Mouse (Mus musculus): ENCODE data around the gene Fam129b. TPM values are rescaled to one million over a fixed set of nuclear protein-coding genes. Genes with fewer than 3 reads are reported as not detected.

Fam129b gene
- polyA plus RNA-seq, 2 experiments = 2.7 to 5.9 TPM

GRCm38 (mm10) chr2:32895606-32896106, 19.7 kb downstream of the Fam129b start:
- no peak overlapping the region for H3K27ac ChIP-seq
- no peaks in the 10 kb centered on the region for H3K36me3 ChIP-seq (replicated peaks; ENCODE audit: control insufficient read depth, insufficient read depth, low read depth)
- DNase-seq (ENCODE audit: low read depth in 3 of 3, low spot score in 3 of 3) (no peak), ATAC-seq (ENCODE audit: insufficient read depth) (no peak)
- H3K9ac ChIP-seq (replicated peaks) = no peak overlapping the region
- no peak overlapping the region for H3K4me3 ChIP-seq (ENCODE audit: insufficient read depth in 1 of 2, low read depth in 2 of 2, low read length in 2 of 2)
- H3K27me3 ChIP-seq (ENCODE audit: control insufficient read depth, insufficient read depth, low read length) = no peaks in the 10 kb centered on the region
- H3K4me1 ChIP-seq (replicated peaks; ENCODE audit: control insufficient read depth in 2 of 2, insufficient read depth in 2 of 2, low read length in 1 of 2) = peaks cover 13 to 33% of the 10 kb centered on the region in 2 experiments
- no peaks in the 10 kb centered on the region for H3K9me3 ChIP-seq (ENCODE audit: control insufficient read depth, low read length)
- whole genome bisulfite sequencing (ENCODE audit: insufficient replicate concordance) = 68% methylated on average over 8 of the region's 8 CpGs
- no peak overlapping the region for H3K4me2 ChIP-seq (ENCODE audit: low read depth)
- TF ChIP-seq CTCF (IDR thresholded peaks at IDR 0.05; ENCODE audit: low read depth) (no peak), EP300 (IDR thresholded peaks at IDR 0.05; ENCODE audit: low read depth) (no peak)

- Histone ChIP-seq H3K9me3 (ENCODE audit: control insufficient read depth, low read length) (no peaks in the 10 kb centered on the region), H3K36me3 (replicated peaks; ENCODE audit: control insufficient read depth, insufficient read depth, low read depth) (no peaks in the 10 kb centered on the region), H3K27ac (no peak overlapping the region), H3K4me1 (replicated peaks; ENCODE audit: control insufficient read depth in 2 of 2, insufficient read depth in 2 of 2, low read length in 1 of 2) (peaks cover 8 to 24% of the 10 kb centered on the region in 2 experiments), H3K4me3 (ENCODE audit: insufficient read depth in 1 of 2, low read depth in 2 of 2, low read length in 2 of 2) (no peak overlapping the region), H3K9ac (replicated peaks) (no peak overlapping the region), H3K27me3 (ENCODE audit: control insufficient read depth, insufficient read depth, low read length) (no peaks in the 10 kb centered on the region), H3K4me2 (ENCODE audit: low read depth) (no peak overlapping the region)
- WGBS (ENCODE audit: insufficient replicate concordance) = 63% methylated on average over 10 of the region's 10 CpGs
- DNase-seq (ENCODE audit: low read depth in 3 of 3, low spot score in 3 of 3) (no peak), ATAC-seq (ENCODE audit: insufficient read depth) (no peak)
- TF ChIP-seq CTCF (IDR thresholded peaks at IDR 0.05; ENCODE audit: low read depth) (no peak), EP300 (IDR thresholded peaks at IDR 0.05; ENCODE audit: low read depth) (no peak)
Measured at GRCm38 (mm10) chr2:32896507-32897147, 20.7 kb downstream of the Fam129b start.

- Histone ChIP-seq H3K4me3 (ENCODE audit: insufficient read depth in 1 of 2, low read depth in 2 of 2, low read length in 2 of 2) (no peak overlapping the region), H3K4me2 (ENCODE audit: low read depth) (no peak overlapping the region), H3K36me3 (replicated peaks; ENCODE audit: control insufficient read depth, insufficient read depth, low read depth) (no peaks in the 10 kb centered on the region), H3K27ac (no peak overlapping the region), H3K9ac (replicated peaks) (no peak overlapping the region), H3K9me3 (ENCODE audit: control insufficient read depth, low read length) (no peaks in the 10 kb centered on the region), H3K27me3 (ENCODE audit: control insufficient read depth, insufficient read depth, low read length) (no peaks in the 10 kb centered on the region), H3K4me1 (replicated peaks; ENCODE audit: control insufficient read depth in 2 of 2, insufficient read depth in 2 of 2, low read length in 1 of 2) (peaks cover 3 to 22% of the 10 kb centered on the region in 2 experiments)
- no peak for TF ChIP-seq CTCF (IDR thresholded peaks at IDR 0.05; ENCODE audit: low read depth)
- TF ChIP-seq EP300 (IDR thresholded peaks at IDR 0.05; ENCODE audit: low read depth) = no peak
- ATAC-seq (ENCODE audit: insufficient read depth) = no peak
- no peak for DNase-seq (ENCODE audit: low read depth in 3 of 3, low spot score in 3 of 3)
- WGBS (ENCODE audit: insufficient replicate concordance) = 69% methylated on average over 7 of the region's 7 CpGs
Measured at GRCm38 (mm10) chr2:32898983-32899382, 23.1 kb downstream of the Fam129b start.

GRCm38 (mm10) chr2:32902126-32902525, 26.2 kb downstream of the Fam129b start:
- no peak overlapping the region for H3K4me3 ChIP-seq (ENCODE audit: insufficient read depth in 1 of 2, low read depth in 2 of 2, low read length in 2 of 2)
- H3K27ac ChIP-seq = no peak overlapping the region
- H3K4me2 ChIP-seq (ENCODE audit: low read depth) = no peak overlapping the region
- TF ChIP-seq EP300 (IDR thresholded peaks at IDR 0.05; ENCODE audit: low read depth) (no peak), CTCF (IDR thresholded peaks at IDR 0.05; ENCODE audit: low read depth) (no peak)
- no peak overlapping the region for H3K9ac ChIP-seq (replicated peaks)
- no peaks in the 10 kb centered on the region for H3K36me3 ChIP-seq (replicated peaks; ENCODE audit: control insufficient read depth, insufficient read depth, low read depth)
- 58% methylated on average over 9 of the region's 9 CpGs for WGBS (ENCODE audit: insufficient replicate concordance)
- no peaks in the 10 kb centered on the region for H3K27me3 ChIP-seq (ENCODE audit: control insufficient read depth, insufficient read depth, low read length)
- DNase-seq (ENCODE audit: low read depth in 3 of 3, low spot score in 3 of 3) (no peak), ATAC-seq (ENCODE audit: insufficient read depth) (no peak)
- peaks cover 11 to 32% of the 10 kb centered on the region in 2 experiments for H3K4me1 ChIP-seq (replicated peaks; ENCODE audit: control insufficient read depth in 2 of 2, insufficient read depth in 2 of 2, low read length in 1 of 2)
- H3K9me3 ChIP-seq (ENCODE audit: control insufficient read depth, low read length) = no peaks in the 10 kb centered on the region

GRCm38 (mm10) chr2:32903470-32903869, 27.6 kb downstream of the Fam129b start:
- Histone ChIP-seq H3K4me1 (replicated peaks; ENCODE audit: control insufficient read depth in 2 of 2, insufficient read depth in 2 of 2, low read length in 1 of 2) (peaks cover 11 to 29% of the 10 kb centered on the region in 2 experiments), H3K9me3 (ENCODE audit: control insufficient read depth, low read length) (no peaks in the 10 kb centered on the region), H3K9ac (replicated peaks) (no peak overlapping the region), H3K4me3 (ENCODE audit: insufficient read depth in 1 of 2, low read depth in 2 of 2, low read length in 2 of 2) (no peak overlapping the region), H3K36me3 (replicated peaks; ENCODE audit: control insufficient read depth, insufficient read depth, low read depth) (no peaks in the 10 kb centered on the region), H3K27ac (no peak overlapping the region), H3K4me2 (ENCODE audit: low read depth) (no peak overlapping the region), H3K27me3 (ENCODE audit: control insufficient read depth, insufficient read depth, low read length) (no peaks in the 10 kb centered on the region)
- 49% methylated on average over 4 of the region's 4 CpGs for WGBS (ENCODE audit: insufficient replicate concordance)
- TF ChIP-seq CTCF (IDR thresholded peaks at IDR 0.05; ENCODE audit: low read depth) (no peak), EP300 (IDR thresholded peaks at IDR 0.05; ENCODE audit: low read depth) (no peak)
- DNase-seq (ENCODE audit: low read depth in 3 of 3, low spot score in 3 of 3) = no peak
- ATAC-seq (ENCODE audit: insufficient read depth) = no peak

Data from liver, embryonic 14.5 days (tissue).